Mouse (Mus musculus): Measurements from ENCODE around the gene Slc2a1. TPM values are rescaled to one million over a fixed set of nuclear protein-coding genes. Genes with fewer than 3 reads are reported as not detected.

Slc2a1 gene
- total RNA-seq, 2 experiments from 2014 or later: 0.38 to 1.4 TPM

- ATAC-seq (replicated peaks; ENCODE audit: low FRiP score, poor library complexity, severe bottlenecking): no peak
These were observed 12.1 kb upstream of the Slc2a1 start for GRCm38 (mm10) chr4:119096401-119096800.

- no peak for ATAC-seq (replicated peaks; ENCODE audit: low FRiP score, poor library complexity, severe bottlenecking)
These were observed 11.1 kb upstream of the Slc2a1 start for GRCm38 (mm10) chr4:119097421-119097820.

- ATAC-seq (replicated peaks; ENCODE audit: low FRiP score, poor library complexity, severe bottlenecking): no peak
These were observed 10.0 kb upstream of the Slc2a1 start for GRCm38 (mm10) chr4:119098216-119099210.

- no peak for ATAC-seq (replicated peaks; ENCODE audit: low FRiP score, poor library complexity, severe bottlenecking)
These were observed 7.1 kb upstream of the Slc2a1 start for GRCm38 (mm10) chr4:119101392-119101791.

- ATAC-seq (replicated peaks; ENCODE audit: low FRiP score, poor library complexity, severe bottlenecking): no peak
These were observed 6.0 kb upstream of the Slc2a1 start for GRCm38 (mm10) chr4:119102350-119103126.

GRCm38 (mm10) chr4:119104847-119105246, 3.7 kb upstream of the Slc2a1 start:
- ATAC-seq (replicated peaks; ENCODE audit: low FRiP score, poor library complexity, severe bottlenecking): no peak

- ATAC-seq (replicated peaks; ENCODE audit: low FRiP score, poor library complexity, severe bottlenecking): 0 out of 2 replicates have a peak, but pooled peaks have one; percentile 41
These were observed 2.8 kb upstream of the Slc2a1 start for GRCm38 (mm10) chr4:119105704-119106103.

- no peak for ATAC-seq (replicated peaks; ENCODE audit: low FRiP score, poor library complexity, severe bottlenecking)
These were observed 644 bp upstream of the Slc2a1 start for GRCm38 (mm10) chr4:119107867-119108266.

- ATAC-seq (replicated peaks; ENCODE audit: low FRiP score, poor library complexity, severe bottlenecking): no peak
These were observed 1.1 kb downstream of the Slc2a1 start for GRCm38 (mm10) chr4:119109640-119110039.

- no peak for ATAC-seq (replicated peaks; ENCODE audit: low FRiP score, poor library complexity, severe bottlenecking)
These were observed 2.0 kb downstream of the Slc2a1 start for GRCm38 (mm10) chr4:119110512-119110911.

- no peak for ATAC-seq (replicated peaks; ENCODE audit: low FRiP score, poor library complexity, severe bottlenecking)
These were observed 2.9 kb downstream of the Slc2a1 start for GRCm38 (mm10) chr4:119111410-119111809.

GRCm38 (mm10) chr4:119112256-119112885, 3.9 kb downstream of the Slc2a1 start:
- ATAC-seq (replicated peaks; ENCODE audit: low FRiP score, poor library complexity, severe bottlenecking): no peak

- ATAC-seq (replicated peaks; ENCODE audit: low FRiP score, poor library complexity, severe bottlenecking): no peak
These were observed 7.1 kb downstream of the Slc2a1 start for GRCm38 (mm10) chr4:119115611-119116070.

- ATAC-seq (replicated peaks; ENCODE audit: low FRiP score, poor library complexity, severe bottlenecking): no peak
These were observed 7.8 kb downstream of the Slc2a1 start for GRCm38 (mm10) chr4:119116336-119116735.

GRCm38 (mm10) chr4:119117571-119117970, 9.1 kb downstream of the Slc2a1 start:
- no peak for ATAC-seq (replicated peaks; ENCODE audit: low FRiP score, poor library complexity, severe bottlenecking)

- no peak for ATAC-seq (replicated peaks; ENCODE audit: low FRiP score, poor library complexity, severe bottlenecking)
These were observed 10.2 kb downstream of the Slc2a1 start for GRCm38 (mm10) chr4:119118659-119119077.

GRCm38 (mm10) chr4:119119354-119119753, 10.8 kb downstream of the Slc2a1 start:
- no peak for ATAC-seq (replicated peaks; ENCODE audit: low FRiP score, poor library complexity, severe bottlenecking)

- ATAC-seq (replicated peaks; ENCODE audit: low FRiP score, poor library complexity, severe bottlenecking): no peak
These were observed 11.6 kb downstream of the Slc2a1 start for GRCm38 (mm10) chr4:119120095-119120494.

GRCm38 (mm10) chr4:119121249-119121648, 12.7 kb downstream of the Slc2a1 start:
- peak; percentile 39; the same call in 1 of the 2 replicates for ATAC-seq (replicated peaks; ENCODE audit: low FRiP score, poor library complexity, severe bottlenecking)

- no peak for ATAC-seq (replicated peaks; ENCODE audit: low FRiP score, poor library complexity, severe bottlenecking)
These were observed 16.3 kb downstream of the Slc2a1 start for GRCm38 (mm10) chr4:119124771-119125273.
